Mouse (Mus musculus) small intestine, adult 2 months (tissue): ENCODE data around the gene Atxn7. TPM values are rescaled to one million over a fixed set of nuclear protein-coding genes. Genes with fewer than 3 reads are reported as not detected.
"Not testable (repeated sequence)": the region's sequence is repeated elsewhere in the genome, so short reads cannot be mapped to it uniquely, and the experiment has no call there.

ENCODE experiments used
- H3K27ac ChIP-seq: fragments of 200-500 bp; 2 replicates; pipeline ENCODE4 v1.5.1; 2012; ENCODE audit warnings: low read depth, low read length, control low read depth, inconsistent platforms; ENCODE audit not compliant: insufficient read depth
- H3K27me3 ChIP-seq: fragments of 200-500 bp; 2 replicates; pipeline ENCODE4 v1.6.1; 2012; ENCODE audit warnings: mild to moderate bottlenecking, moderate library complexity, low read length, inconsistent platforms; ENCODE audit not compliant: control insufficient read depth, insufficient read depth
- H3K36me3 ChIP-seq: fragments of 200-500 bp; 2 replicates; pipeline ENCODE4 v1.6.1; 2012; ENCODE audit warnings: mild to moderate bottlenecking, low read length, control low read depth, inconsistent platforms; ENCODE audit not compliant: control insufficient read depth, insufficient read depth
- H3K4me1 ChIP-seq: fragments of 200-500 bp; 2 replicates; pipeline ENCODE4 v1.6.1; 2012; ENCODE audit warnings: low read length, inconsistent platforms, mixed read lengths; ENCODE audit not compliant: control insufficient read depth, insufficient read depth, insufficient read length
- H3K4me3 ChIP-seq: fragments of 200-500 bp; 2 replicates; pipeline ENCODE4 v1.5.1; 2012; ENCODE audit warnings: low read depth, mild to moderate bottlenecking, control low read depth, inconsistent platforms, low read length, moderate library complexity
- CTCF ChIP-seq: fragments of 200-500 bp; IDR thresholded peaks from 2 replicates; pipeline ENCODE4 v1.5.1; 2012; ENCODE audit warnings: low read depth, mild to moderate bottlenecking, control low read depth, inconsistent platforms, low read length, moderate library complexity, mixed read lengths; ENCODE audit not compliant: insufficient replicate concordance, insufficient read length; ENCODE audit errors: extremely low read depth
- POLR2A ChIP-seq: fragments of 200-500 bp; IDR thresholded peaks from 2 replicates; pipeline ENCODE4 v1.6.1; 2012; ENCODE audit warnings: low read depth, mild to moderate bottlenecking, control low read depth, inconsistent platforms, low read length, moderate library complexity
- WGBS: fragments of 180-500 bp; shearing (Covaris S2); methylation state at CpG from one replicate; pipeline ENCODE4 v1.1.7; 2018; 5-methylcytosine and 5-hydroxymethylcytosine counted together
- polyA plus RNA-seq: library from polyadenylated mRNA; depleted of rRNA; stranded (reverse); fragments of >200 nt; gene quantifications from 2 replicates; pipeline ENCODE4 v1.2.3, GENCODE M21; 2012

Atxn7 gene
- polyA plus RNA-seq, 1 experiment: 30.8 TPM

- Histone ChIP-seq H3K4me3 (peak overlapping the region; percentile 49; the same call in 1 of the 2 replicates), H3K36me3 (no peaks in the 10 kb centered on the region), H3K27me3 (no peaks in the 10 kb centered on the region), H3K4me1 (peaks cover 4% of the 10 kb centered on the region; the same call in 1 of the 2 replicates), H3K27ac (no peak overlapping the region)
- no peak for TF ChIP-seq CTCF
- TF ChIP-seq POLR2A: no peak
- 24% methylated on average over 5 of the region's 5 CpGs for WGBS
Observed at GRCm38 (mm10) chr14:13934052-13934371, 27.2 kb upstream of the Atxn7 start.

- no peak overlapping the region for H3K4me3 ChIP-seq
- TF ChIP-seq CTCF: no peak
- no peak for TF ChIP-seq POLR2A
- H3K4me1 ChIP-seq: no peaks in the 10 kb centered on the region
- 93% methylated on average over 4 of the region's 4 CpGs for WGBS
- H3K36me3 ChIP-seq: peaks cover 22% of the 10 kb centered on the region
- H3K27ac ChIP-seq: no peak overlapping the region
- H3K27me3 ChIP-seq: no peaks in the 10 kb centered on the region
Observed at GRCm38 (mm10) chr14:13944686-13945085, 16.6 kb upstream of the Atxn7 start.

GRCm38 (mm10) chr14:13948345-13948744 lies 12.9 kb upstream of the Atxn7 start:
- H3K36me3 ChIP-seq: peaks cover 41% of the 10 kb centered on the region
- WGBS: 87% methylated on average over 7 of the region's 7 CpGs
- no peaks in the 10 kb centered on the region for H3K27me3 ChIP-seq
- no peak overlapping the region for H3K27ac ChIP-seq
- H3K4me1 ChIP-seq: no peaks in the 10 kb centered on the region
- TF ChIP-seq CTCF (no peak), POLR2A (no peak)
- no peak overlapping the region for H3K4me3 ChIP-seq

- Histone ChIP-seq H3K4me1 (no peaks in the 10 kb centered on the region), H3K27ac (no peak overlapping the region), H3K36me3 (peaks cover 44% of the 10 kb centered on the region), H3K27me3 (no peaks in the 10 kb centered on the region), H3K4me3 (no peak overlapping the region)
- TF ChIP-seq CTCF (peak; percentile 72; the same call in 1 of the 2 replicates), POLR2A (no peak)
Observed at GRCm38 (mm10) chr14:13950401-13950800, 10.8 kb upstream of the Atxn7 start.

- peaks cover 39% of the 10 kb centered on the region for H3K36me3 ChIP-seq
- H3K4me1 ChIP-seq, H3K27me3 ChIP-seq, H3K27ac ChIP-seq, H3K4me3 ChIP-seq: not testable (repeated sequence)
- 95% methylated on average over 3 of the region's 3 CpGs for WGBS
Observed at GRCm38 (mm10) chr14:13952151-13952550, 9.1 kb upstream of the Atxn7 start.

GRCm38 (mm10) chr14:13960079-13960478 lies 1.2 kb upstream of the Atxn7 start:
- Histone ChIP-seq H3K4me3 (peak overlapping the region; percentile 68), H3K27me3 (no peaks in the 10 kb centered on the region), H3K27ac (peak overlapping the region; percentile 73; the same call in 1 of the 2 replicates), H3K4me1 (peaks cover 10% of the 10 kb centered on the region; the same call in 1 of the 2 replicates), H3K36me3 (no peaks in the 10 kb centered on the region)
- no peak for TF ChIP-seq POLR2A
- no peak for TF ChIP-seq CTCF
- WGBS: 2% methylated on average over 9 of the region's 9 CpGs

- Histone ChIP-seq H3K27ac (peak overlapping the region; percentile 73), H3K36me3 (no peaks in the 10 kb centered on the region), H3K27me3 (no peaks in the 10 kb centered on the region), H3K4me3 (peak overlapping the region; percentile 68), H3K4me1 (peaks cover 10% of the 10 kb centered on the region; the same call in 1 of the 2 replicates)
- no peak for TF ChIP-seq CTCF
- TF ChIP-seq POLR2A: no peak
- WGBS: under 1% methylated on average over 70 of the region's 75 CpGs
Observed at GRCm38 (mm10) chr14:13960482-13961325, 536 bp upstream of the Atxn7 start.
